Mouse (Mus musculus) cerebellum, adult 9-11 months (tissue): ENCODE measurements at regions not wholly inside any gene's neighbourhood (a gene's known extent, or its start where the extent isn't known, plus 50 kb on each side); places are given as distances from the start of the nearest gene placed in this dataset.

ENCODE experiments used
- DNase-seq: peaks from one replicate; pipeline ENCODE4 v3.0.0; 2022

GRCm38 (mm10) chr9:60931290-60931689 lies 136.9 kb downstream of the Uaca start:
- DNase-seq = no peak

- no peak for DNase-seq
Measured at GRCm38 (mm10) chr9:60936937-60937336, 142.6 kb downstream of the Uaca start.

- peak; percentile 5 for DNase-seq
Measured at GRCm38 (mm10) chr9:60939858-60940804, 145.8 kb downstream of the Uaca start.

- DNase-seq = no peak
Measured at GRCm38 (mm10) chr9:60947363-60947762, 153.0 kb downstream of the Uaca start.

GRCm38 (mm10) chr9:60948531-60949070 lies 154.3 kb downstream of the Uaca start:
- no peak for DNase-seq

- DNase-seq = peak; percentile 10
Measured at GRCm38 (mm10) chr9:60950161-60950560, 155.8 kb downstream of the Uaca start.

- DNase-seq = peak; percentile 47
Measured at GRCm38 (mm10) chr9:60951071-60951561, 156.8 kb downstream of the Uaca start.

GRCm38 (mm10) chr9:60957438-60957837 lies 163.1 kb downstream of the Uaca start:
- no peak for DNase-seq

GRCm38 (mm10) chr9:60959537-60959936 lies 165.2 kb downstream of the Uaca start:
- no peak for DNase-seq

GRCm38 (mm10) chr9:60962086-60962485 lies 167.7 kb downstream of the Uaca start:
- DNase-seq = no peak

GRCm38 (mm10) chr9:60965641-60966040 lies 171.3 kb downstream of the Uaca start:
- DNase-seq = no peak

- no peak for DNase-seq
Measured at GRCm38 (mm10) chr9:60968281-60969031, 174.1 kb downstream of the Uaca start.

GRCm38 (mm10) chr9:60972201-60972910 lies 178.0 kb downstream of the Uaca start:
- no peak for DNase-seq

- DNase-seq = no peak
Measured at GRCm38 (mm10) chr9:60974546-60974945, 180.2 kb downstream of the Uaca start.

- no peak for DNase-seq
Measured at GRCm38 (mm10) chr9:60982383-60983085, 188.2 kb downstream of the Uaca start.

GRCm38 (mm10) chr9:60983246-60983645 lies 188.9 kb downstream of the Uaca start:
- no peak for DNase-seq

GRCm38 (mm10) chr9:60988113-60988512 lies 193.8 kb downstream of the Uaca start:
- DNase-seq = no peak

GRCm38 (mm10) chr9:60989670-60990391 lies 195.5 kb downstream of the Uaca start:
- no peak for DNase-seq

- no peak for DNase-seq
Measured at GRCm38 (mm10) chr9:60991509-60991908, 197.2 kb downstream of the Uaca start.

- no peak for DNase-seq
Measured at GRCm38 (mm10) chr9:60993661-60994060, 199.3 kb downstream of the Uaca start.

- DNase-seq = no peak
Measured at GRCm38 (mm10) chr9:60995096-60995495, 200.8 kb downstream of the Uaca start.
